Mouse (Mus musculus): ENCODE measurements around the gene Oxct1.

GRCm38 (mm10) chr15:4147700-4148099, 121.5 kb downstream of the Oxct1 start:
- TF ChIP-seq CTCF (IDR thresholded peaks at IDR 0.05; ENCODE audit: borderline replicate concordance, insufficient read depth, low read length) (no peak), POLR2A (IDR thresholded peaks at IDR 0.05; ENCODE audit: low read depth, low read length) (no peak)

All from embryonic fibroblast, embryonic 13.5 days (primary cell).